Mouse (Mus musculus) CD4-positive, CD25-positive, alpha-beta regulatory T cell, adult 2 months (primary cell): ENCODE data around the gene Eif2d.

Experiments used
- DNase-seq: peaks from one replicate; pipeline ENCODE4 v3.0.0-alpha.2; 2012; ENCODE audit warnings: low read depth, low spot score

Gene Eif2d

DNA sequence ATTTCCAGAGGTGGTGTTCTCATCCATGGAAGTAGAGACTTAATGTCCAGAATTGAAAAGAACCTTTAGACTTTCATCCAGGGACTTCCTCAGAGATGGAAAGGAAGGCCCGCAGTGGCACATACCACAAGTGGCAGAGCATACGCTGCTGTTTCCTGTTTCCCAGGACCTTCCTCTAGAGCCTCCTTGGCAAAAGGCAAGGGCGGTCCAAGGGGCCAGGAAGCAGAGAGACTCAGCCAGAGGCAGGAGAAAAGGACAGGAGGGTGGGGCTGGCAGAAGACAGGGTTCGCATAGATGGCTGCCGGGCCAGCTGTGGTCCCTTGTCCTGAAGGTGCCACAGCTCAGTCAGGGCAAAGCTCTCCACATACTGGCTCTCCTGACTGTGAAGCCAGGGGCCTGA is 60.0 kb downstream of the Eif2d start:
- no peak for DNase-seq

DNA sequence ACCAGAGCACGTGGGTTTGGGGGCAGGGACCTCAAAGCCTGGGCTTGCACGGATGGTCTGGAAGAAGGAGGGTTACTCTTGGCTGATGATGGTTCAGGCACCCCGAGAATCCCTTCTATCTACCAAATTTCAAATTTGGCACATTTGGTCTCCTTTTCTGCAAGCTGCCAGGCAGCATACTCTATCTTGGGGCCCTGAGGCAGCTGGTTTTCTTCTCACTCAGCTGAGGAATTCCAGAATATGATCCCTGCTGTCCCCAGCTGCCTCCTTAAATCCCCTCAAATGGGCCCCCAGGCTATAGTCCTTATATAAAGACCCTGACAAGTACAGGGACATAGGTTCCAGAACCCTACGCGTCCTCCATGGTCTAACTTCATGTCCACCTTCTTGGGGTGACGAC is 60.4 kb downstream of the Eif2d start:
- no peak for DNase-seq

DNA sequence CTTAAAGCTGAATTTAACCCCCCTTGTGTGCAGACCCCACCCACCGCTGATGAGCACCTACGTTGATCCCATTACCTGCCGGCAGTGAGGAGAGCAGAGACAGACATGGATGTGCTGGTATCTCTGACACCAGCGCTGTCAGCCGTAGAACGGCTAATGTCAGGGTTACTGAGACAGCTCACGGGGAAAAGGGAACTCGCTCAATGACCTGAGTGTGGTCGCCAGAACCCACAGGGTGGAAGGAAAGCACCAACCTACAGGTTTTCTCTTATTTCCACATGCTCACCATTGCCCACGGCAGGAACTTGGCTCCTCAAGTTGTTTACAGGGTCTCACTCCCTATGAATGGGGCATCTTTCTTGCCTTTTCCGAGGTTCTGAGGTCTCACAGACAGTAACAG is 66.0 kb downstream of the Eif2d start:
- DNase-seq, result no peak

DNA sequence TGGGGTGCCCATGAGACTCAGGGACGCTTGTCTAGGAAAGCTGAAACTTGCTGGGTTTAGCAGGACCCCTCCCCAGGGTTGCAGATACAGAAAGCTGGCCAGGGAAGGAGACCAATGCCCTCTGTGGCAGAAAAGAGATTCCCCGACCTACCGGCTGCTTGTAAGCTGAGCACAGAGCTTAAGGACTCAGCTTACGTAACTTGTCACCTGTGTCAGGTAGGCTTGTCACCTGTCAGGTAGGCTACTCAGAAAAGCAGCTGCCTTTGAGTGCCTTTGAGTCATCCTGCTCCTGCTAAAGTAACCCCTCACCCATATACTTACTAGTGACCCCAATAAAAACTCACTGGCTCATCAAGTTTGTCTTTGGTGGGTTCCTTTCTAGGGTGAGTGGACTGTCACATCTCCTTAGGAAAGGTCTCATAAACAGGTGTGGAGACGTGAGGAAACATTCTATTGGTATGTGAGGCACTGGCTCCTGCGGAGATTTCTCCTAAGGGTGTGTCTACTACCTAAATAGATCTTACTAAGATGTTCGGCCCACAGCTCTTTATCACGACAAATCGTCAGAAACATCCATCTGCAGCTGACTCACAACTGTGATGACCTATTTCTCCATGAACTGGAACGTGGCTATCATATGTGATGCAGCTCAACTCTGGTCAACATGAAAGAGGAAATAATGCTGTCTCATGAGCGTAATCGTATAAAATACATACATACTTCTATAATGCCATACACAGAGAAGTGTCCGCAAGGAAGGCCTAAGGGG is 69.0 kb downstream of the Eif2d start:
- no peak for DNase-seq

DNA sequence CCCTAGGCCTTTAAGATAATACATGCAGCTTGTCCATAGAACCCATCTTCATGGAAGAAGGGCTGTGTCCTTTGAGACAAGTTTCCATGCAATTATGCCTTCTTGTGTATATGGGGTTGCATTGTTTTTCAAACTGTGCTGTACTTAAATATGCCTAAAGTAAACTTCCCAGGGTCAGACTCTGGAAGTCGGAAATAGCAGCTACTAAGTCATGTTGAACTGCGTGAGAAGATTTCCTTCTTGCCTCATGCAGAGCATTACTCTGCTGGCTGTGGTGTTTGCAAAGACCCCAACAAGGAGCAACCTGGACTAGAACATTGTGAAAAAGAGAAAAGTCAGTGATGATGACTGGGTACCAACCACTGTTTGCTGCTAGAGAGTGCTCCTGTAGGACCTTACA is 70.4 kb downstream of the Eif2d start:
- DNase-seq, result no peak

DNA sequence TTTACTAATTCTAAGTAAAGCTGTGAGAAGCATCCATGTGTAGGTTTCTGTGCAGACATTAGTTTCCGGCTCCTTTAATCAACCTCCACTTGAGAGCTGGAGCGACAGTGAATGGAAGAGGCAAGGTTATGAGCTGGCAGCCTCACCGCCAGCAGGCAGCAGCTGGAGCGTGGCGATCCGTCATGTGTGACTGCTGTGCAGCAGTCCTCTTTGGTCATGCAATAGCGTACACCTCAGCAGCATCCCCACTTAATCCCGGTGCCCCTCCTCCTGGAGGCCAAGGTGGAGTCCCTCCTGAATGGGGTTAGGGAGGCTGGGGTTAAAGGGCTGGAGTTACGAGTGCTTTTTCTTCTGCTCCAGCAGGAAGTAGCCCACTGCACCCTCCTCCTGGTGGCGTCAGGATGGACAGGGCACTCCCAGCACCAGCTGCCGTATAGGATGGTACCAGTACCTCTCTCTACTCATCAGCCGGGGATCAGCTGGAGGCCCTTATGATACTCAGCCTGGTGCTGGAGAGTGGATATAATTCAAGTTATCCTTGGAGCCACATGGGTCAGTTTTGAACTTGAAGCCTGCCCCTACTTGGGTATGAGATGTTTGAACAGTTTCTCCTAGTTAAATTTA is 72.0 kb downstream of the Eif2d start:
- no peak for DNase-seq

DNA sequence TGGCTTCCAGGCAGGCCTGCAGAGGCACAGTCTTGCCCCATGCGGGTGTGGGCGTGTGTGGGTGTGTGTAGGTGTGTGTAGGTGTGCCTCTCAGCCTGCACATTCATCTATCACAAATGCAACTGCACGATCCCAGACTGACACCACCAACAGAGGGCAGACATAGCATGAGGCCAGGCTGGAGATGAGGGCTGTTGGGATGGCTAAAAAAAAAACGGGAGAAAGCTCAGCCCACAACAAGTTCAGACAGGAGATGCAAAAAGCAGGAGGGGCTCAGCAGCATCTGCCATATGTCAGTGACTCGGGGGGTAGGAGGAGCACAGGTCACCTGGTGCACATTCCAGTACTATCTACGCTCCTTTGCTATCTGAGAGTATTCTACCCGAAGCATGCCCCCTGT is 75.2 kb downstream of the Eif2d start:
- DNase-seq, result no peak

DNA sequence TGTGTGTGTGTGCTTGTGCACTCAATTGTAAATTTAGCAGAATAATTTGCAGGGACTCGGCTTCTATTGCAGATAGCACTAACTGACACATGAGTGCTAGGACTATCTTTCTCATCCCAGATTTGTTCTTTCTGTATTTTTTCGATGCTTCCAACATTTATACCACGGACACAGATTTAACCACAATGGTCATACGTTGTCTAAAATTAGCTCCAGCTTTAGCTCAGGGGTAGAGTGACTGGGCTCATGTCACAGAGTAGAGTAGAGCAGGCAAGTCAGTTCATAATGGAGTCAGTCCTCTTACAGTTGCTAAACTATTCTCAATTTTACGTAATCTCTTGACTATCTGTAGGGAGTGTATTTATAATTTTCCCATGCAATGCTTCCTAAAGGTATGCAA is 75.7 kb downstream of the Eif2d start:
- no peak for DNase-seq

DNA sequence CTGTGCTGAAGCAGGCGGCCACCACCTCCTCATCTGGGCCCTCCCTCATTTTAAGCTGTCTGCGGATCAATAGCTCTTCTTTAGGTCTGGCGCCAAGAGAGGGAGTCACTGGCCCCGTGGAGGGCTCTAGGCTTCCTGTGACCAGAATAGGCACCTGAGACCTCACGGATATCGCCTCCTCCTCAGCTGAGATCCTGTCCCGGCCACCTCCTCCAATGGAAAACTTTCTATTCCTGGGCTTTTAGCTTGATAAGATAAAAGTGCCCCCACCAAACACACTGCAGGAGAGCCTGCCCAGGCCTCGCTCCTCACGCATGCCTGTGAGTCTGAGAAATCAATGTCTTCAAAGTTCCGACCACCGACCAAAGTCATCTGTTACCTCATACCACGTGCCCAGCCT is 80.5 kb downstream of the Eif2d start:
- no peak for DNase-seq

DNA sequence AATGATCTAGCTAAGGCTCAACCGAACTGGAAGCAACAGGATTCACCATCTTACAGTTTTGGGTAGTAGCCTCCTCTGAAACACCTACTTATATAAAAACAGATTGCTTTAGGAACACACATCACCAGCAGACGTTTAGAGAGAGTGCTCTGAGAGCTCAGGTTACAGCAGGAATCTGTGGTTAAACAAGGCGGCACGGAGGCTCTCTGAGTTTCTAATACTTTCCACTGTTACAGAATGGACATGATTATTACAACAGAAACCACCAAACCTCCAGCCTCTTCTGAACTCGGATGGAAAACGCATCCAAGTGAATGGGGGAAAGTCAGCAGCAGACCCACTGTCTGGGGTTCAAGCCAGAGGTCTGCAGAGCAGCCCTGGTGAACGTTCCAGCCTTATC is 83.1 kb downstream of the Eif2d start:
- no peak for DNase-seq
